Mouse (Mus musculus): ENCODE measurements around the gene Nanos3.

Gene Nanos3

GRCm38 (mm10) chr8:84126742-84127141 is 58.3 kb downstream of the Nanos3 start:
- no peak for DNase-seq

GRCm38 (mm10) chr8:84125656-84126055 is 59.4 kb downstream of the Nanos3 start, which contains the start of gene Podnl1:
Gene Podnl1, plus strand, starts transcription at chr8:84125989.
- DNase-seq: peak; percentile 24

All from kidney, postnatal 14 days (tissue).